Mouse (Mus musculus): ENCODE data around the gene Glrx5.

GRCm38 (mm10) chr12:105073708-105074107 is 41.2 kb downstream of the Glrx5 start:
- TF ChIP-seq CTCF (IDR thresholded peaks at IDR 0.05; ENCODE audit: low read depth, low read length): peak; percentile 100
- TF ChIP-seq GATA1 (IDR thresholded peaks at IDR 0.05; ENCODE audit: borderline replicate concordance, low read length): no peak
- no peak for TF ChIP-seq POLR2AphosphoS5 (IDR thresholded peaks at IDR 0.05; ENCODE audit: insufficient replicate concordance, low read depth, low read length)
- no peak for TF ChIP-seq GATA2 (IDR thresholded peaks at IDR 0.05; ENCODE audit: borderline replicate concordance, low read depth, low read length)

Data from G1E (cell line).